Mouse (Mus musculus) hindbrain, embryonic 11.5 days (tissue): ENCODE measurements around the gene Mrpl16. TPM values are rescaled to one million over a fixed set of nuclear protein-coding genes. Genes with fewer than 3 reads are reported as not detected.

Source experiments
- ATAC-seq: fragments of 200-750 bp; cut with Nextera tagmentation; 2 replicates; pipeline ENCODE4 v1.8.0; 2017; ENCODE audit warnings: mild to moderate bottlenecking, moderate TSS enrichment, moderate library complexity; ENCODE audit not compliant: low FRiP score
- DNase-seq: peaks from one replicate; pipeline ENCODE4 v3.0.0-alpha.2; 2015; ENCODE audit warnings: low spot score
- H3K27ac ChIP-seq: fragments of 300-500 bp; sonication (generic); 2 replicates; pipeline ENCODE4 v1.5.1; 2014; ENCODE audit warnings: mild to moderate bottlenecking, low read depth, low read length
- H3K27me3 ChIP-seq: fragments of 300-500 bp; sonication (generic); 2 replicates; pipeline ENCODE4 v1.6.1; 2014; ENCODE audit warnings: mild to moderate bottlenecking, low read length, moderate library complexity, mixed read lengths; ENCODE audit not compliant: control insufficient read depth, insufficient read depth
- H3K36me3 ChIP-seq: fragments of 300-500 bp; sonication (generic); 2 replicates; pipeline ENCODE4 v1.6.1; 2014; ENCODE audit warnings: mild to moderate bottlenecking, low read length, moderate library complexity, mixed read lengths; ENCODE audit not compliant: control insufficient read depth, insufficient read depth
- H3K4me1 ChIP-seq: fragments of 300-500 bp; sonication (generic); replicated peaks from 2 replicates; pipeline ENCODE4 v1.6.1; 2014; ENCODE audit warnings: low read length, mixed read lengths; ENCODE audit not compliant: control insufficient read depth, insufficient read depth
- H3K4me2 ChIP-seq: fragments of 300-500 bp; sonication (generic); replicated peaks from 2 replicates; pipeline ENCODE4 v1.6.1; 2014; ENCODE audit warnings: mild to moderate bottlenecking, low read depth, low read length
- H3K4me3 ChIP-seq: fragments of 300-500 bp; sonication (generic); 2 replicates; pipeline ENCODE4 v1.5.1; 2014; ENCODE audit warnings: low read depth, low read length
- H3K9ac ChIP-seq: fragments of 300-500 bp; sonication (generic); 2 replicates; pipeline ENCODE4 v1.6.1; 2014; ENCODE audit warnings: low read depth, low read length
- H3K9me3 ChIP-seq: fragments of 300-500 bp; sonication (generic); 2 replicates; pipeline ENCODE4 v1.6.1; 2016; ENCODE audit warnings: low read length; ENCODE audit not compliant: control insufficient read depth
- WGBS: fragments of 180-500 bp; shearing (Covaris S2); extraction: QIAGEN DNeasy Blood & Tissue Kit; methylation state at CpG from one replicate; pipeline ENCODE4 v1.1.7; 2014; 5-methylcytosine and 5-hydroxymethylcytosine counted together
- polyA plus RNA-seq: library from polyadenylated mRNA; unstranded; fragments of >200 nt; fragmentation: Nextera tagmentation; extraction: Ambion mirVana; gene quantifications from 2 replicates; pipeline ENCODE4 v1.2.1, GENCODE M21; 2014

Gene Mrpl16
- polyA plus RNA-seq = 49.2 and 50.8 TPM in 2 replicates

DNA sequence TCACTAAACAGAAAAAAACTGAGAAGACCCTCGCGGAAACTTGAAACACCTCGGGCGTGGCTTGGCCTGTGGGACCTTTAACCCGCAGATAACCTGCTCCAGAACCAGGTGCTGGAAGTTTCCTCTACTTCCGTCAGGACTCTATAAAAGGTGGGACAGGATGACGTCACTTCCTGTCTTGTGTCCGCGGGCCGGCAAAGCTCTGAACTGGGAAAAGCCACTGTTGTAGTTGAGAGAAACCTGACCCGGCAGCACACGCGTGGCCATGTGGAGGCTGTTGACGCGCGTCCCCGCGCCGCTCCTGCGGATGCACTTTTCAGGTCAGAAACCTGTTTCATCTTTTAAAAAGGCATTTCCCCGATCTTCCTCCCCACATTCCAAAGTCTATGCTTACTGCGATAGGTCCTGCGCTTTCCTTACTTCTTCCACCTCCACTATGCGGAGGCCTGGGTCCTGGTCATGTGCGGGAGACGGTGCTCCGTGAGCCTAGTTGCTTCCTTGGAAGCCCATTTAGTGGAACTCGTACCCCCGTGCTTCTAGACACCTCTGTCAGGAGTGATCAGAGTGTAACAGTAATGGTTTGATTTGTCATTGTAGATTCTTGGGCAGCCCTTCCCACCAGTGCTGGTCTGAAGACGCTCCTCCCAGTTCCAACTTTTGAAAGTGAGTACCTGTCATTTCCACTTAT, at the start of gene Mrpl16:
Gene Mrpl16, plus strand, starts transcription at position 187 of the 688 bp plus-strand sequence.
- DNase-seq (peak; percentile 94), ATAC-seq (peak; percentile 93)
- peak within 1 kb of the TSS; percentile 80 for H3K9ac ChIP-seq
- no peaks in the 10 kb centered on the region for H3K36me3 ChIP-seq
- H3K4me1 ChIP-seq = 0 out of 2 replicates have a peak, but pooled peaks cover 2% of the 10 kb centered on the region
- peak within 1 kb of the TSS; percentile 65 for H3K4me3 ChIP-seq
- 1% methylated on average over 30 of the region's 30 CpGs for WGBS
- no peaks in the 10 kb centered on the region for H3K9me3 ChIP-seq
- peak within 1 kb of the TSS; percentile 75 for H3K4me2 ChIP-seq
- no peaks in the 10 kb centered on the region for H3K27me3 ChIP-seq
- H3K27ac ChIP-seq = no peak within 1 kb of the TSS

DNA sequence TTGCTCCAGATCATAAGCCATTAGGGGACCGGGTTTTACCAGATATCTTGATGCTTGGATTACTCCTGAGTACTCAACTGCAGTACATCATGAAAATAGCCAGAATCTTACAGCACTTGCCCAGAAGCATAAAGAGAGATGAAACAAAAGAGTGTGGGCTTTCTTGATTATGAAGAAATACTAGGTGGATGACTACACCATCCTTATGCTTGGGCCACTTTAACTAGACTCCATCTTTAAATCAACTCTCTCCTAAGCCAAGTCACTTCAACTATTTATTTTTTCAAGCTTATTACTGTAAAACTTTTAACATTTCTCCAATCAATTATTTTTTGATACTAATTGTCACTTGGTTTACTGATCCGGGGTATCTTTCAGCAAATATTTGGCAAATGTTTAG, 46.3 kb upstream of the Mrpl16 start:
- Histone ChIP-seq H3K27ac (no peak overlapping the region), H3K9me3 (no peaks in the 10 kb centered on the region), H3K9ac (no peak overlapping the region), H3K4me2 (no peak overlapping the region), H3K36me3 (no peaks in the 10 kb centered on the region), H3K27me3 (no peaks in the 10 kb centered on the region), H3K4me3 (no peak overlapping the region), H3K4me1 (no peaks in the 10 kb centered on the region)
- ATAC-seq (no peak), DNase-seq (no peak)
- WGBS = 83% methylated on average over 2 of the region's 2 CpGs

DNA sequence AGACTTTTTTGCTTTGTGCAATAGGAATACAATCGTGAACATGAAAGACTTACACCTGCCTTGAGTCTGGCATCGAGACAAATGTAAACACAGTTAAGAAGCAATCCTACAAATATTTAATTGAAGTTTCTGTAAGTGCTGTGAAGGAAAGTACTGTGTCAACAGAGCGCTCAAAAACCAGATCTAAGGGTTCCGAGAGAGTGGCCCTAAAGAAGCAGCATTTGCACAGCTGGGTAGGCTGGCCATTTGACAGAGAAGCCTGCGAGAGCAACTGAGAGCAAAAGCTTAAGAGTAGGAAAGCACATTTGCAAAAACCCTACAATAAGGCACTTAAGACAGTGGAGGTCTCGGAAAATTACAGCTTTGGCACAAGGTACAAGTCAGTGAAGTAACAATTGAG, 45.9 kb upstream of the Mrpl16 start:
- no peak overlapping the region for H3K27ac ChIP-seq
- H3K27me3 ChIP-seq = no peaks in the 10 kb centered on the region
- no peak overlapping the region for H3K4me2 ChIP-seq
- WGBS = 85% methylated on average over 6 of the region's 6 CpGs
- no peaks in the 10 kb centered on the region for H3K9me3 ChIP-seq
- H3K4me3 ChIP-seq = no peak overlapping the region
- no peak overlapping the region for H3K9ac ChIP-seq
- no peaks in the 10 kb centered on the region for H3K36me3 ChIP-seq
- ATAC-seq = no peak
- DNase-seq = no peak
- no peaks in the 10 kb centered on the region for H3K4me1 ChIP-seq

GRCm38 (mm10) chr19:11725915-11726314, 44.3 kb upstream of the Mrpl16 start:
- 86% methylated on average over 2 of the region's 2 CpGs for WGBS

GRCm38 (mm10) chr19:11727304-11727703, 42.9 kb upstream of the Mrpl16 start:
- Histone ChIP-seq H3K4me3 (no peak overlapping the region), H3K27ac (no peak overlapping the region), H3K36me3 (no peaks in the 10 kb centered on the region), H3K9me3 (no peaks in the 10 kb centered on the region), H3K4me1 (no peaks in the 10 kb centered on the region), H3K9ac (no peak overlapping the region), H3K4me2 (no peak overlapping the region), H3K27me3 (no peaks in the 10 kb centered on the region)
- ATAC-seq (no peak), DNase-seq (no peak)
- 93% methylated on average over 5 of the region's 5 CpGs for WGBS

More at GRCm38 (mm10) chr19:11725915-11726314, 44.3 kb upstream of the Mrpl16 start:
- no peaks in the 10 kb centered on the region for H3K36me3 ChIP-seq
- H3K9ac ChIP-seq = no peak overlapping the region
- no peaks in the 10 kb centered on the region for H3K4me1 ChIP-seq
- DNase-seq (no peak), ATAC-seq (no peak)
- H3K4me3 ChIP-seq = no peak overlapping the region
- no peaks in the 10 kb centered on the region for H3K9me3 ChIP-seq
- H3K27me3 ChIP-seq = no peaks in the 10 kb centered on the region
- no peak overlapping the region for H3K27ac ChIP-seq
- no peak overlapping the region for H3K4me2 ChIP-seq

DNA sequence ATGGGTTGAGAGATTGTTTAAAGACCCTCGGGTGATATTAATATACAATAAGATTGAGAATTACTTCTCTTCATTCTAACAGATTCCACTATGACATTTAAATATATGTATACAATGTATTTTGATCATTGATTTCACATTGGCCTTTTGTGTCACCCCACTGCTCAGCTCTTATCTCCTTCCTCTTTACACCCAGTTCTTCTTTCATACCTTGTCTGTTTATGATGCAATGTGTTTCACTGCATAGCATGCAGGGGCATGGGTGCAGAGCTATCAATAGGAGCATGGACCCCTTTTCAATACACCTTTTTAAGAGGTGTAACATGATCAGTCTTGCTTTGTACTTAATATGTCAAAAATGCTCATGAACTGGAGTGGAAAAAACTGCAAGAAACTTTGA, 39.9 kb upstream of the Mrpl16 start:
- DNase-seq (no peak), ATAC-seq (no peak)
- H3K27ac ChIP-seq = no peak overlapping the region
- H3K4me2 ChIP-seq = no peak overlapping the region
- no peak overlapping the region for H3K9ac ChIP-seq
- H3K9me3 ChIP-seq = no peaks in the 10 kb centered on the region
- no peaks in the 10 kb centered on the region for H3K4me1 ChIP-seq
- no peak overlapping the region for H3K4me3 ChIP-seq
- H3K27me3 ChIP-seq = no peaks in the 10 kb centered on the region
- 90% methylated on average over 1 of the region's 1 CpGs for WGBS
- H3K36me3 ChIP-seq = no peaks in the 10 kb centered on the region

GRCm38 (mm10) chr19:11736455-11736854, 33.7 kb upstream of the Mrpl16 start:
- DNase-seq = no peak
- H3K27ac ChIP-seq = no peak overlapping the region
- H3K27me3 ChIP-seq = no peaks in the 10 kb centered on the region
- no peaks in the 10 kb centered on the region for H3K4me1 ChIP-seq
- H3K9me3 ChIP-seq = no peaks in the 10 kb centered on the region
- H3K9ac ChIP-seq = no peak overlapping the region
- no peak overlapping the region for H3K4me2 ChIP-seq
- no peak for ATAC-seq
- no peaks in the 10 kb centered on the region for H3K36me3 ChIP-seq
- no peak overlapping the region for H3K4me3 ChIP-seq
- WGBS = 44% methylated on average over 1 of the region's 1 CpGs

DNA sequence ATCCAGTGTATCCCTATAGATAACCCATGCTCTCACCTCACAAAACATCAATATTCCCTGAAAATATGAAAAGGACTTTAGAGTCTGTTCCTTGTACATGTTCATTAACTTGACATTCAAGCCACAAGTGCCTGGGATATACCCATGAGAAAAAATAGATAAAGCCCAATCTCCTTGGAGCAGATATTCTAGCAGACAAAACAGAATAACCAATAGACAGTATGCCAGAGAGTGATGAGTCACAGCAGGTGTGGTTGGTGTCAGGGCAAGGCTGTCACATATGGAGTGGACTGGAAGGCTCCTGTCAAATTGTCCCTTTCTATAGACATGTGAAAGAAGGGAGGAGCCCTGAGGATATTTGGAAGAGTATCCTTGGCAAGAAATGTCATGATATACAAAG, 24.5 kb upstream of the Mrpl16 start:
- ATAC-seq (no peak), DNase-seq (no peak)

GRCm38 (mm10) chr19:11747298-11747697, 22.9 kb upstream of the Mrpl16 start, which contains the start of gene Gif:
Gene Gif, plus strand, starts transcription at chr19:11747554.
- Histone ChIP-seq H3K4me3 (no peak within 1 kb of the TSS), H3K27me3 (no peaks in the 10 kb centered on the region), H3K36me3 (no peaks in the 10 kb centered on the region), H3K4me1 (no peaks in the 10 kb centered on the region), H3K27ac (no peak within 1 kb of the TSS), H3K9me3 (no peaks in the 10 kb centered on the region), H3K9ac (no peak within 1 kb of the TSS), H3K4me2 (no peak within 1 kb of the TSS)
- DNase-seq (no peak), ATAC-seq (no peak)
- WGBS = 86% methylated on average over 2 of the region's 2 CpGs

More for the DNA sequence above, 24.5 kb upstream of the Mrpl16 start:
- no peak overlapping the region for H3K27ac ChIP-seq
- no peak overlapping the region for H3K4me3 ChIP-seq
- H3K4me2 ChIP-seq = no peak overlapping the region
- no peak overlapping the region for H3K9ac ChIP-seq
- H3K36me3 ChIP-seq = no peaks in the 10 kb centered on the region
- no peaks in the 10 kb centered on the region for H3K27me3 ChIP-seq
- no peaks in the 10 kb centered on the region for H3K9me3 ChIP-seq
- no peaks in the 10 kb centered on the region for H3K4me1 ChIP-seq
